Mouse (Mus musculus): ENCODE results near the gene Olfr592. TPM values are rescaled to one million over a fixed set of nuclear protein-coding genes. Genes with fewer than 3 reads are reported as not detected.
"Not testable (repeated sequence)": the region's sequence is repeated elsewhere in the genome, so short reads cannot be mapped to it uniquely, and the experiment has no call there.

Olfr592 gene
- not detected in 2 replicates for polyA plus RNA-seq (2016; fragmentation: Nextera tagmentation; extraction: Ambion mirVana)

DNA sequence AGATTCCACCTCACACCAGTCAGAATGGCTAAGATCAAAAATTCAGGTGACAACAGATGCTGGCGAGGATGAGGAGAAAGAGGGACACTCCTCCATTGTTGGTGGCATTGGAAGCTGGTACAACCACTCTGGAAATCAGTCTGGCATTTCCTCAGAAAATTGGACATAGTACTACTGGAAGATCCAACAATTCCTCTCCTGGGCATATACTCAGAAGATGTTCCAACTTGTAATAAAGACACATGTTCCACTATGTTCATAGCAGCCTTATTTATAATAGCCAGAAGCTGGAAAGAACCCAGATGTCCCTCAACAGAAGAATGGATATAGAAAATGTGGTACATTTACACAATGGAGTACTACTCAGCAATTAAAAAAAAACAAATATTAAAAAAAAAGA lies at the start of gene Olfr592:
TSS of gene Olfr592 (plus strand) at position 301 of the 400 bp plus-strand sequence.
- not testable (repeated sequence) for H3K27me3 ChIP-seq; H3K9me3 ChIP-seq; ATAC-seq (ENCODE audit: insufficient number of reproducible peaks, insufficient read depth, low FRiP score, low TSS enrichment); H3K36me3 ChIP-seq; H3K9ac ChIP-seq; H3K4me1 ChIP-seq; H3K4me3 ChIP-seq; H3K4me2 ChIP-seq (replicated peaks); H3K27ac ChIP-seq
- 70% methylated on average over 1 of the region's 1 CpGs for WGBS

DNA sequence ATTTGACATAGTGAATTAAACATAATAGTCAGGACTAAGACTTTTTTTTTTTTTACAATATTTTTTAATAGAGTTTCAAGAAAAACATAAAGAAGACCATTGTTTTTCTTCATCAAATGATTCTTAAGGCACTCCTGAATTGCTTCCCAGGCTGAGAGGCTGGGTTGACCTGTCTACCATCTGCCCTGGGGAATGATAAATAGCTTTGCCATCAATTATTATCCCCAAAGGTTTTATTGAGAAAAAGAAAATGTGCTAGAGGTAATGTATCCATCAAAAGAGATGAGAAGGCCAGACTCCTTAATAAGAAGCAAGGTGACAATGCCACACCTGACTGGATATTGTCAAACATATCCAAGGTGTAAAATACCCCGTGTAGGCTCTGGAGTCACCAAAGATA lies 44.0 kb upstream of the Olfr592 start, which contains the start of gene Olfr588-ps1:
TSS of gene Olfr588-ps1 (plus strand) at position 301 of the 400 bp plus-strand sequence.
- no peak within 1 kb of the TSS for H3K27ac ChIP-seq
- ATAC-seq (ENCODE audit: insufficient number of reproducible peaks, insufficient read depth, low FRiP score, low TSS enrichment): no peak
- H3K4me3 ChIP-seq: no peak within 1 kb of the TSS
- 69% methylated on average over 1 of the region's 1 CpGs for WGBS
- no peak within 1 kb of the TSS for H3K4me2 ChIP-seq (replicated peaks)
- H3K27me3 ChIP-seq: no peaks in the 10 kb centered on the region
- no peaks in the 10 kb centered on the region for H3K9me3 ChIP-seq
- no peak within 1 kb of the TSS for H3K9ac ChIP-seq
- H3K4me1 ChIP-seq: no peaks in the 10 kb centered on the region
- H3K36me3 ChIP-seq: no peaks in the 10 kb centered on the region

DNA sequence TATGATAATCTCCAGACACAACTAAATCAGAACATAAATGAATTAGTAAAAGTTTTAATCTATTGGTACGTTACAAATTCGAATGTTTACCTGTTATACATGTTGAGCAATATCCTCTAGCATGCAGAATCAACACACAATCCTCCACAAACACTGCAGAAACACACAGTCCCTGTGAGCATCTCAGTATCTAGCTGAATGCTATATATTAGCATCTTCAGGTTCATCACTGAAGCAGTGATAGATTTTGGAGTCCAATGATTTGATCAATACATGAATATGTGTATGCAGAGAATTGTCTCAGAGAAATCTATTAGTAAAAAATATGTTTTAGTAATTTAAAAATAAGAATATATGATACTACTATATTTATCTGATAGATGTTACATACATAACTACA lies 28.3 kb upstream of the Olfr592 start, which contains the start of gene Olfr589:
TSS of gene Olfr589 (minus strand) at position 101 of the 400 bp plus-strand sequence.
- H3K9me3 ChIP-seq: no peaks in the 10 kb centered on the region
- H3K4me1 ChIP-seq: no peaks in the 10 kb centered on the region
- no peaks in the 10 kb centered on the region for H3K36me3 ChIP-seq
- H3K4me3 ChIP-seq: no peak within 1 kb of the TSS
- no peak within 1 kb of the TSS for H3K9ac ChIP-seq
- 57% methylated on average over 2 of the region's 2 CpGs for WGBS
- no peak within 1 kb of the TSS for H3K27ac ChIP-seq
- no peak for ATAC-seq (ENCODE audit: insufficient number of reproducible peaks, insufficient read depth, low FRiP score, low TSS enrichment)
- H3K4me2 ChIP-seq (replicated peaks): no peak within 1 kb of the TSS
- no peaks in the 10 kb centered on the region for H3K27me3 ChIP-seq

DNA sequence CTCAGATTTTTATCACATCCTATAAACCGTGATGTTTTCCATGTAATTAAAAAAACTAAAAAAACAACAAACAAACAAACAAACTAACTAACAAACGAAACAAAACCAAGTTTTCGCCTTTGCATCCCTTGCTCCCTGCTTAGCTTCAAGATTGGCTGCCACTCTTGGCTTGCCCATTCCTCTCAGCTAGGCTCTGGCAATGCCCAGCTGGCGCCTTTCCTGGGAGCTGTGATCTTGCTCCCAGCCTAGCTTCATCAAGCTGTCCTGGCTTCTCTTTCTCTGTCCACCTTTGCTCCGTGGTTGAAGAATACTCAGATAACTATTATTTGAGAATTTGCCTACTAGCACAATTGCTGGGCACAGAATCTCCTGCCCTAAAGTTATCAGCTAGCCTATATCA lies 14.9 kb upstream of the Olfr592 start:
- no peak overlapping the region for H3K9ac ChIP-seq
- no peaks in the 10 kb centered on the region for H3K9me3 ChIP-seq
- 79% methylated on average over 5 of the region's 5 CpGs for WGBS
- ATAC-seq (ENCODE audit: insufficient number of reproducible peaks, insufficient read depth, low FRiP score, low TSS enrichment): no peak
- no peak overlapping the region for H3K27ac ChIP-seq
- no peaks in the 10 kb centered on the region for H3K27me3 ChIP-seq
- no peaks in the 10 kb centered on the region for H3K36me3 ChIP-seq
- no peaks in the 10 kb centered on the region for H3K4me1 ChIP-seq
- no peak overlapping the region for H3K4me3 ChIP-seq
- H3K4me2 ChIP-seq (replicated peaks): no peak overlapping the region

DNA sequence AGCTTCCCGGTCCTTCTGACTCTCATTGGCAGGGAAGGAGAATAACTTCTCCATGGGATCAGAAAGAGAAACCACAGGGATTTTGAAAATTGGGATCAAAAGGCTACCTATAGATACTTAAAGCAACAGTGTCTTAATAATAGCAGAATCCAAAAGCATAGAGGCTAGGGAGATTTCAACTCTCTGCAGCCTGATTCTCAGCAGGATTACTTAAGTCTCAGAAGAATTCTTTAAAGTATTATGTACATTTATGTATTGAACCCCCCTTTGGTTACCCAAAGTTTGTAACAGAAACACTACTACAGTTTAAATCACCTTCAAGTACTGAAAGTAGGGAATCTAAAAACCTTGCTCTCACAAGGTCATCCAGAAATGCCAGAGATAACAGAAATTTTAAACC lies 6.4 kb upstream of the Olfr592 start, which contains the start of gene Olfr591:
TSS of gene Olfr591 (minus strand) at position 101 of the 400 bp plus-strand sequence.
- WGBS: 67% methylated on average over 1 of the region's 1 CpGs
- Histone ChIP-seq H3K9me3 (0 out of 2 replicates have a peak, but pooled peaks cover 6% of the 10 kb centered on the region), H3K4me1 (no peaks in the 10 kb centered on the region), H3K27ac (no peak within 1 kb of the TSS), H3K9ac (no peak within 1 kb of the TSS), H3K36me3 (no peaks in the 10 kb centered on the region), H3K4me3 (no peak within 1 kb of the TSS), H3K27me3 (no peaks in the 10 kb centered on the region), H3K4me2 (replicated peaks) (no peak within 1 kb of the TSS)
- ATAC-seq (ENCODE audit: insufficient number of reproducible peaks, insufficient read depth, low FRiP score, low TSS enrichment): no peak

DNA sequence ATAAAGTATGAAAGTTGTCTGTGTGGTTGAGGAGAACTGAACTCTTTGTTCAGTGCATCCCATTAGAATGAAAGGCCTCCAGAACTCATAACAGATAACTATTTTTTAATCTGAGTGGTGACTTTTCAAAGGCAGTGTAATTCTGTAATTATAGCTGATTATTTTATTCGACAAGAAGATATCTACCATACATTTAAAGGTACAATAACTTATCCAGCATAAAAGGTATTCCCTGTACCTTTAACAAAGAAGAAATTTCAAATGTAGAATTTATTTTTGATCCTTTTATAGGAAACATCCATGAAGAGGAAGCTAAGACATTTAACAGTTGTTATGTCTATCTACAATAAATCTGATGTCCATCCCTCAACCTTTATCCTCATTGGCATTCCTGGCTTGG lies 27.0 kb downstream of the Olfr592 start, which contains the start of gene Olfr593:
TSS of gene Olfr593 (plus strand) at position 301 of the 400 bp plus-strand sequence.
- no peak within 1 kb of the TSS for H3K27ac ChIP-seq
- no peak within 1 kb of the TSS for H3K9ac ChIP-seq
- H3K27me3 ChIP-seq: no peaks in the 10 kb centered on the region
- H3K4me1 ChIP-seq: no peaks in the 10 kb centered on the region
- no peaks in the 10 kb centered on the region for H3K9me3 ChIP-seq
- ATAC-seq (ENCODE audit: insufficient number of reproducible peaks, insufficient read depth, low FRiP score, low TSS enrichment): no peak
- H3K4me3 ChIP-seq: no peak within 1 kb of the TSS
- H3K36me3 ChIP-seq: no peaks in the 10 kb centered on the region
- H3K4me2 ChIP-seq (replicated peaks): no peak within 1 kb of the TSS
- WGBS: 73% methylated on average over 1 of the region's 1 CpGs

DNA sequence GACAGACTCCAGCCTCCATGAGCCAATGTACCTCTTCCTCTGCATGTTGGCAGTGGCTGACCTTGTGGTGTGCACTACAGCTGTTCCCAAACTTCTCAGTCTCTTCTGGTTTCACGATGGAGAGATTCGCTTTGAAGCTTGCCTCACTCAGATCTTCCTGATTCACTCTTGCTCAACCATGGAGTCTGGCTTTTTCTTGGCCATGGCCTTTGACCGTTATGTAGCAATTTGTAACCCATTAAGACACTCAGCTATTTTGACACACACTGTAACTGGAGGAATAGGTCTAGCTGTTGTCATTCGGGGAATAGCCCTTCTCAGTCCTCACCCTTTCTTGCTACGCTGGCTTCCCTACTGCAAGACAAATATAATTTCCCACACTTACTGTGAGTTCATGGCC lies 27.4 kb downstream of the Olfr592 start:
- not testable (repeated sequence) for H3K9me3 ChIP-seq; H3K27ac ChIP-seq; H3K36me3 ChIP-seq; ATAC-seq (ENCODE audit: insufficient number of reproducible peaks, insufficient read depth, low FRiP score, low TSS enrichment); H3K4me2 ChIP-seq (replicated peaks); H3K27me3 ChIP-seq; H3K4me3 ChIP-seq; H3K4me1 ChIP-seq; H3K9ac ChIP-seq
- WGBS: 83% methylated on average over 5 of the region's 5 CpGs

DNA sequence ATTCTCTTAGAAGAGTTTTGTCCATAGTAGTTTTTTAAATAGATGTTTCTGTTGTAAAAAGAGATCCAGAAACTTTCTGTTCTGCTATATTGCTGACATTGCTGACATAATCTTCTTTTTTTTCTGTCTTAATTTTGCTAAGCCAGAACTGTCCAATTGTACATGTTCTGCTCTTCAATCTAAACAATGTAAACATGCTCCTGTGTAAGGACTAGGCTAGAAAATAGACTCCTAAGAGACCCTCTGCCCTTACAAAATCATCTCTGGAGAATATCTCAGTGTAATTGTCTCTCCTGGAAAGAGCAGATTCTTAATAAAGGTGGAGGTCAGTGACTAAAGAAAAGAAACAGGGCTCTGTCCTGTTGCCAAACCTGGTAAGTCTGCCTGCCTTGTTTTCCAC lies 32.1 kb downstream of the Olfr592 start, which contains the start of gene Olfr594:
TSS of gene Olfr594 (plus strand) at position 301 of the 400 bp plus-strand sequence.
- no peak for ATAC-seq (ENCODE audit: insufficient number of reproducible peaks, insufficient read depth, low FRiP score, low TSS enrichment)
- Histone ChIP-seq H3K4me2 (replicated peaks) (no peak within 1 kb of the TSS), H3K27me3 (no peaks in the 10 kb centered on the region), H3K9me3 (no peaks in the 10 kb centered on the region; the same call in 1 of the 2 replicates), H3K9ac (no peak within 1 kb of the TSS), H3K4me3 (no peak within 1 kb of the TSS), H3K36me3 (no peaks in the 10 kb centered on the region), H3K27ac (no peak within 1 kb of the TSS), H3K4me1 (no peaks in the 10 kb centered on the region)

Other genes with a start within 250 kb of the Olfr592 start
- gene Olfr573-ps1, start 242.2 kb upstream of the Olfr592 start, polyA plus RNA-seq (2016; fragmentation: Nextera tagmentation; extraction: Ambion mirVana): not detected in 2 replicates
- gene Olfr574, start 236.3 kb upstream of the Olfr592 start, polyA plus RNA-seq (2016; fragmentation: Nextera tagmentation; extraction: Ambion mirVana): not detected in 2 replicates
- gene Olfr575, start 226.0 kb upstream of the Olfr592 start, polyA plus RNA-seq (2016; fragmentation: Nextera tagmentation; extraction: Ambion mirVana): not detected in 2 replicates
- gene Olfr576, start 222.1 kb upstream of the Olfr592 start, polyA plus RNA-seq (2016; fragmentation: Nextera tagmentation; extraction: Ambion mirVana): not detected in 2 replicates
- gene Olfr577, start 208.9 kb upstream of the Olfr592 start, polyA plus RNA-seq (2016; fragmentation: Nextera tagmentation; extraction: Ambion mirVana): not detected in 2 replicates
- gene Olfr578, start 195.5 kb upstream of the Olfr592 start, polyA plus RNA-seq (2016; fragmentation: Nextera tagmentation; extraction: Ambion mirVana): not detected in 2 replicates
- not detected in 2 replicates for gene Olfr582, start 146.8 kb upstream of the Olfr592 start, polyA plus RNA-seq (2016; fragmentation: Nextera tagmentation; extraction: Ambion mirVana)
- gene Olfr583, start 133.5 kb upstream of the Olfr592 start, polyA plus RNA-seq (2016; fragmentation: Nextera tagmentation; extraction: Ambion mirVana): not detected in 2 replicates
- gene Olfr584, start 102.9 kb upstream of the Olfr592 start, polyA plus RNA-seq (2016; fragmentation: Nextera tagmentation; extraction: Ambion mirVana): not detected in 2 replicates
- not detected in 2 replicates for gene Olfr585, start 87.1 kb upstream of the Olfr592 start, polyA plus RNA-seq (2016; fragmentation: Nextera tagmentation; extraction: Ambion mirVana)
- not detected in 2 replicates for gene Olfr586, start 59.2 kb upstream of the Olfr592 start, polyA plus RNA-seq (2016; fragmentation: Nextera tagmentation; extraction: Ambion mirVana)
- gene Olfr588-ps1, start 43.9 kb upstream of the Olfr592 start, polyA plus RNA-seq (2016; fragmentation: Nextera tagmentation; extraction: Ambion mirVana): not detected in 2 replicates
- gene Olfr589, start 28.4 kb upstream of the Olfr592 start, polyA plus RNA-seq (2016; fragmentation: Nextera tagmentation; extraction: Ambion mirVana): not detected in 2 replicates
- gene Olfr591, start 6.5 kb upstream of the Olfr592 start, polyA plus RNA-seq (2016; fragmentation: Nextera tagmentation; extraction: Ambion mirVana): not detected in 2 replicates
- gene Olfr593, start 27.1 kb downstream of the Olfr592 start, polyA plus RNA-seq (2016; fragmentation: Nextera tagmentation; extraction: Ambion mirVana): not detected in 2 replicates
- not detected in 2 replicates for gene Olfr594, start 32.2 kb downstream of the Olfr592 start, polyA plus RNA-seq (2016; fragmentation: Nextera tagmentation; extraction: Ambion mirVana)
- not detected in 2 replicates for gene Usp17ld, start 67.7 kb downstream of the Olfr592 start, polyA plus RNA-seq (2016; fragmentation: Nextera tagmentation; extraction: Ambion mirVana)
- not detected in 2 replicates for gene Olfr596, start 120.8 kb downstream of the Olfr592 start, polyA plus RNA-seq (2016; fragmentation: Nextera tagmentation; extraction: Ambion mirVana)
- gene Olfr597, start 131.5 kb downstream of the Olfr592 start, polyA plus RNA-seq (2016; fragmentation: Nextera tagmentation; extraction: Ambion mirVana): not detected in 2 replicates
- gene Olfr598, start 138.8 kb downstream of the Olfr592 start, polyA plus RNA-seq (2016; fragmentation: Nextera tagmentation; extraction: Ambion mirVana): not detected in 2 replicates
- gene Olfr599, start 151.1 kb downstream of the Olfr592 start, polyA plus RNA-seq (2016; fragmentation: Nextera tagmentation; extraction: Ambion mirVana): not detected in 2 replicates
- gene Olfr600, start 164.9 kb downstream of the Olfr592 start, polyA plus RNA-seq (2016; fragmentation: Nextera tagmentation; extraction: Ambion mirVana): not detected in 2 replicates
- not detected in 2 replicates for gene Olfr601, start 177.9 kb downstream of the Olfr592 start, polyA plus RNA-seq (2016; fragmentation: Nextera tagmentation; extraction: Ambion mirVana)
- gene Olfr603, start 201.4 kb downstream of the Olfr592 start, polyA plus RNA-seq (2016; fragmentation: Nextera tagmentation; extraction: Ambion mirVana): not detected in 2 replicates
- not detected in 2 replicates for gene Usp17lc, start 230.3 kb downstream of the Olfr592 start, polyA plus RNA-seq (2016; fragmentation: Nextera tagmentation; extraction: Ambion mirVana)

Measured in embryonic facial prominence, embryonic 12.5 days (tissue).